Mouse (Mus musculus): ENCODE data around the gene Gm45785. TPM values are rescaled to one million over a fixed set of nuclear protein-coding genes. Genes with fewer than 3 reads are reported as not detected.
A peak's percentile ranks its signal among the peaks of the same experiment; 100 is the strongest.

The Gm45785 gene
- total RNA-seq, 2 experiments from 2014 or later, result 3.0 TPM; not detected in 1

- ATAC-seq (replicated peaks; ENCODE audit: low FRiP score, low TSS enrichment, poor library complexity, severe bottlenecking), result no peak
Measured at GRCm38 (mm10) chr7:140859997-140860396, 3.9 kb upstream of the Gm45785 start.

DNA sequence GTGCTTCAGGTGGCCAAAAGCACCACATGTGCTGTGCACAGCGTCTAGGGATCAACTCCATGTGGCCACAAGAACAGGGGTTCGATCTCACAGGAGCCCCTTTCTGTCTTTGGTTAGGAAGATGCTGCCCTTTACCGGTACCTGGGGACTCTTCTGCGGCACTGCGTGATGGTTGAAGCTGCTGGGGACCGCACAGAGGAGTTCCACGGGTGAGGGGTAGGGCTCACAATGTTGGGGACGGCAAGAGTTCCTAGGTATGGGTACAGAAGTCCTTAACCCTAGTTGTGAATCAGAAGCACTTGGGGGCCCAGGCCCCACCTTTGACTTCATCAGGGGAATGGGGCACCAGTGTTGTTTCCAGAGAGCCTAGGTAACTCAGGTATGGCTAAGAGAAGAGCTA, 2.6 kb upstream of the Gm45785 start:
- no peak for ATAC-seq (replicated peaks; ENCODE audit: low FRiP score, low TSS enrichment, poor library complexity, severe bottlenecking)

GRCm38 (mm10) chr7:140857550-140858505, 1.7 kb upstream of the Gm45785 start, which contains the start of gene Bet1l:
Gene Bet1l (minus strand): TSS chr7:140857577.
- peak; percentile 16 for ATAC-seq (replicated peaks; ENCODE audit: low FRiP score, low TSS enrichment, poor library complexity, severe bottlenecking)

DNA sequence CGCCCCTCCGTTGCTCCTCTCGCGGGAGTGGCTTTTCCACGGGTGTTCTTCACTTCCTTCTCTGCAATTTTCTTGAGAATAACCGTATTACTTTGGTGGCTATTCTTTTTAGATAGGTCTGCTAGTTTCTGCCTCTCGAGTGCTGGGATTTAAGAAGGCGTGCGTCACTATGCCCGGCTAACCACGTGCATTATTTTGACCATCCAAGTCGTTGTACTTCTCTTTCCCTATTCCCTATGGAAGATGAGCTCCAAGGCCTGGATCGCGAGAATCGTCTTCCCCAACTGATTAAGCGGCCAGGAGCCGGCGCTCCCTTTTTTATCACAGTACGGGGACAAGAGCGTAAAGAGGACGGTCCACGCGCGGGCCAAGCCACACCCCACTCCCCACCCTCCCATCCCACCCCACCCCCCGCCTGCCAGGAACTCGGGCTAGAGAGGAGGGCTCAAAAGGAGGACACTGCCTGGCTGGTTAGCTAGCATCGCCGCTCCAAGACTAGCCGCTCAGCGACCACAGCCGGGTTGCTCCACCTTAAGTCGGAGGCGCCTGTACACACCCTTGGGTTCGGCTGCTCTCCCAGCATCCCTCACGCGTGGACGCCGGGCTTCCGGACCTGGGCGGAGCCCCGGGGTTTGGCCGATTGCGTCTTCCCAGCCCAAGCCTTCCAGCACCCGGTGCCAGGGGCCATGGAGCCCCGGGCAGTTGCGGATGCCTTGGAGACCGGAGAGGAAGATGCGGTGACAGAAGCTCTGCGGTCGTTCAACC, 836 bp upstream of the Gm45785 start, which contains the start of gene Ric8a:
Gene Ric8a, plus strand, starts transcription at position 173 of the 765 bp plus-strand sequence.
- ATAC-seq (replicated peaks; ENCODE audit: low FRiP score, low TSS enrichment, poor library complexity, severe bottlenecking), result peak; percentile 68

GRCm38 (mm10) chr7:140855181-140855580, 950 bp downstream of the Gm45785 start:
- ATAC-seq (replicated peaks; ENCODE audit: low FRiP score, low TSS enrichment, poor library complexity, severe bottlenecking), result no peak

DNA sequence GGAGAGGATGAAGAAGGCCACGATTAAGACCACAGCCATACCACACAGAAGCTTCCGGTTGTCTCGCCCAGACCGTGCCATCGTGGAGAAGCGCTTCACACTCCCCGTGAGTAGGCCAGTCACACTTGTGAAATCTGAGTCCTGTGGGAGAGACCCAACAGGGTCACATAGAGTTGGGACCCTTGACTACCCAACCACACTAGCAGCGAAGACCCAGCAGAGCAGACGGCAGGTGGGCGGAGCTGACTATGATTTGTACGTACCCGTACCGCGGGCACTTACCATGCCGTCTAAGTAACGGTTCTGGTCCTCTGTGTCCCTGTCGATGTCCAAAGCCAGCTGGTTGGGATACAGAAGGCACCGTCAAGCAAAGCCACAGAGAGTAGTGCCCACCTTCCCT, 1.6 kb downstream of the Gm45785 start:
- no peak for ATAC-seq (replicated peaks; ENCODE audit: low FRiP score, low TSS enrichment, poor library complexity, severe bottlenecking)

- ATAC-seq (replicated peaks; ENCODE audit: low FRiP score, low TSS enrichment, poor library complexity, severe bottlenecking), result no peak
Measured at GRCm38 (mm10) chr7:140853386-140853785, 2.7 kb downstream of the Gm45785 start.

DNA sequence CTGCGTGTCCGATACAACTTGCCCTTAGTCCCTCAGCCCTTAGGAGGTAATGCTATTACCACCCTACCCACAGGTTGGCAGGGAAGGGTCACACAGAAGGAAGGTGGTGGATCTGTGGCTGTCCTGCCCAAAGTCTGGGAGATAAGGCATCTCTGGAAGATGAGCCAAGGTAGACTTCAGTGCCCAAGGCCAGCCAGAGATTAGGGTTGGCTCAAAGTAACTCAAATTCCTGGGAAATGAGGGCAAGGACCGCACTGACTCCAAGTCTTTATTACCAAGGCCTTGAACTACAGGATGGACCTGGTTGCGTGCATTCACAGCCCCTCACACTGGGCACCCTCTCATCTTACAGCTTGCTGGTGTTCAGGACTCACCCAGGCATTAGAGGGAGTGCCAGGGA, 4.2 kb downstream of the Gm45785 start:
- ATAC-seq (replicated peaks; ENCODE audit: low FRiP score, low TSS enrichment, poor library complexity, severe bottlenecking), result no peak

GRCm38 (mm10) chr7:140848591-140848990, 7.5 kb downstream of the Gm45785 start:
- no peak for ATAC-seq (replicated peaks; ENCODE audit: low FRiP score, low TSS enrichment, poor library complexity, severe bottlenecking)

DNA sequence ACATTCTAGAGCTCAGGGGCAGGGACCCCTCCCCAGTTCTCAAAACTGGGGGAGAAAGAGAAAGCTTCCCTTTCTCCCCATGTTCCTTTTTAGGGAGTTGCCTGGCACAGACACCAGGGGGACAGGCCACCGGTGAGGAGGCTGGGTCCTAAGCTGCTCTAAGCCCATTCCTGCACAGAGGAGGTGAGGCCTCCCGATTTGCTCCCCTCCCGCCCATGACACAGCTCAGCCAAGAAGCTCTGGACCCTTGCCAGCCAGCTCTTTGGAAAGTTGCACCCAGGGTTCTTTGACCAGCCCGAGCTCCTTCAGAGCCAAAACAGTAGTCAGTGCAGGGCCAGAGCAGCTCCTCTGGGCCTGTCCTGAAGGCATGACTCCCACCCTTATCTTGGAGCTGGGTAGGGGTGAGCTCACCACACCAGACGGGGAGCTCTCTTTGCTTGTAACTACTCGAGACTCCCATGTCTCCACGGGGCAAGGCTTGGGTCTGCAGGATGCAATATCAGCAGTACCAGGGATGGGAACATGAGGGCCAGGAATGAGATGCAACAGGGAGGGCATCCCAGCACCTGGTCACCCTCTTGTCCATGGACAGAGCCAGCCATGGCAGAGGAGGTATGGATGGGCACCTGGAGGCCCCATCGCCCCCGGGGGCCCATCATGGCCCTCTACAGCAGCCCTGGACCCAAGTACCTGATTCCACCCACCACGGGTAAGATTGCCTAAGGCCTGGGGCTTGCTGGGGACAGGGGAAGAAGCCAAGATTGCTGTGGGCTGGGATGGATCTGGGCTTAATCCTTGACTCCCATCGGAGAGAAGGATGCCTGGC, 8.2 kb downstream of the Gm45785 start, which contains the start of gene Odf3:
Gene Odf3, plus strand, starts transcription at position 51 of the 826 bp plus-strand sequence.
- ATAC-seq (replicated peaks; ENCODE audit: low FRiP score, low TSS enrichment, poor library complexity, severe bottlenecking), result no peak

GRCm38 (mm10) chr7:140846676-140847075, 9.5 kb downstream of the Gm45785 start:
- ATAC-seq (replicated peaks; ENCODE audit: low FRiP score, low TSS enrichment, poor library complexity, severe bottlenecking), result no peak

- ATAC-seq (replicated peaks; ENCODE audit: low FRiP score, low TSS enrichment, poor library complexity, severe bottlenecking), result no peak
Measured at GRCm38 (mm10) chr7:140845683-140846082, 10.4 kb downstream of the Gm45785 start.

GRCm38 (mm10) chr7:140844905-140845665, 11.0 kb downstream of the Gm45785 start, which contains the start of gene Scgb1c1:
Gene Scgb1c1 (plus strand): TSS chr7:140845547.
- ATAC-seq (replicated peaks; ENCODE audit: low FRiP score, low TSS enrichment, poor library complexity, severe bottlenecking), result peak; percentile 71

- no peak for ATAC-seq (replicated peaks; ENCODE audit: low FRiP score, low TSS enrichment, poor library complexity, severe bottlenecking)
Measured at GRCm38 (mm10) chr7:140843806-140844205, 12.3 kb downstream of the Gm45785 start.

GRCm38 (mm10) chr7:140840750-140841735, 15.1 kb downstream of the Gm45785 start:
- ATAC-seq (replicated peaks; ENCODE audit: low FRiP score, low TSS enrichment, poor library complexity, severe bottlenecking), result no peak

- ATAC-seq (replicated peaks; ENCODE audit: low FRiP score, low TSS enrichment, poor library complexity, severe bottlenecking), result no peak
Measured at GRCm38 (mm10) chr7:140839556-140839955, 16.6 kb downstream of the Gm45785 start.

Measured in megakaryocyte-erythroid progenitor cell, adult 5-6 weeks (primary cell).